ENCODE assay signal across 9 mouse cellular contexts in genomic region chr13:58637360-58638002, GRCm38 (mm10). TPM values are rescaled to one million over a fixed set of nuclear protein-coding genes. Genes with fewer than 3 reads are reported as not detected.
DNase-seq lines count a peak whose midpoint lies in the region; ATAC-seq and TF ChIP-seq lines count a peak whose summit lies in the region.
"Had no signal": no experiment of that assay in that cellular context is flagged by ENCODE, and none has a peak within 500 bp of the region (broad histone marks: within the 10 kb centered on the region; RNA-seq: fewer than 3 reads in every experiment).

No protein-coding gene starts in this region.

- TF ChIP-seq CTCF in gastrocnemius, adult 2 months (IDR thresholded peaks at IDR 0.05): peak; percentile 78

- peak; percentile 70 for ATAC-seq in megakaryocyte progenitor cell, adult 5-6 weeks (replicated peaks; ENCODE audit: poor library complexity)

- no peak overlapping the region for H3K4me3 ChIP-seq in gastrocnemius, adult 2 months
- H3K4me3 ChIP-seq: midbrain, embryonic 12.5 days had no signal

- no peak overlapping the region for H3K27ac ChIP-seq in gastrocnemius, adult 2 months
- H3K27ac ChIP-seq: midbrain, embryonic 12.5 days had no signal

- peak; percentile 46 for DNase-seq in gastrocnemius, adult 2 months
- no peak for DNase-seq in gastrocnemius, adult 8-10 months (ENCODE audit: low spot score in 2 of 2)
- peak; percentile 74 for DNase-seq in MN1 (ENCODE audit: low spot score)
- DNase-seq in cerebellum, adult 9-11 months: peak; percentile 60
- peak; percentile 40 to 62 for DNase-seq in frontal cortex, postnatal 14 days (ENCODE audit: low spot score in 2 of 2)
- DNase-seq in layer of hippocampus, adult 9-11 months: peak; percentile 38
- DNase-seq in testis, postnatal 10 days (ENCODE audit: low spot score): peak; percentile 65

- intact Hi-C loops in gastrocnemius, adult 2 months (cut with DNase I): loop anchor here (2.0 to 10.0 kb wide), 4 partner anchors 437 to 850 kb away; no protein-coding TSS in a partner anchor

RNA-seq across cellular contexts. Expression of gene Slc28a3, which starts 26.8 kb away (rescaled TPM):
- not detected for total RNA-seq in gastrocnemius, adult 2 months (2021)
- total RNA-seq in gastrocnemius, adult 8-10 months (2022): not detected
- not detected in 2 replicates for total RNA-seq in megakaryocyte progenitor cell, adult 5-6 weeks (2015)
- not detected in 2 replicates for total RNA-seq in megakaryocyte progenitor cell, adult 5-6 weeks (2017)

Comparison
In these comparisons a context has a peak if more than half of its experiments do, and no peak if none do; other contexts are left out.
1. DNase-seq: peak in gastrocnemius, adult 2 months (single experiment), MN1 (single experiment), cerebellum, adult 9-11 months (single experiment), frontal cortex, postnatal 14 days (2 of 2), layer of hippocampus, adult 9-11 months (single experiment) and testis, postnatal 10 days (single experiment); none in gastrocnemius, adult 8-10 months (0 of 2).